Comparison of ENCODE assay signal across 17 mouse cellular contexts in genomic region chr11:117892199-117892598, GRCm38 (mm10). TPM values are rescaled to one million over a fixed set of nuclear protein-coding genes. Genes with fewer than 3 reads are reported as not detected.
A peak's percentile ranks its signal among the peaks of the same experiment; 100 is the strongest.
DNase-seq lines count a peak whose midpoint lies in the region; ATAC-seq lines count a peak whose summit lies in the region.
"Had no signal": no experiment of that assay in that cellular context is flagged by ENCODE, and none has a peak within 500 bp of the region (broad histone marks: within the 10 kb centered on the region; RNA-seq: fewer than 3 reads in every experiment).

No protein-coding gene starts in this region.

- DNase-seq in adrenal gland, postnatal 14 days: peak; percentile 42
- DNase-seq in adrenal gland, postnatal 4 days (ENCODE audit: low spot score in 2 of 2): no peak
- peak; percentile 41 to 43 for DNase-seq in spleen, postnatal 36 days (ENCODE audit: low spot score in 2 of 2)
- no peak for DNase-seq in spleen, adult 12 weeks (ENCODE audit: low spot score)
- peak; percentile 84 for DNase-seq in thymus, postnatal 4 days
- no peak for DNase-seq in adipocyte (ENCODE audit: low spot score)
- no peak for DNase-seq in kidney, adult 9 months
- DNase-seq: cerebellum, adult 11 months had no signal

- peak; percentile 94 for ATAC-seq in inflammation-experienced regulatory T-cells, adult 6 months
- ATAC-seq: forebrain, embryonic 14.5 days; intestine, postnatal 0 days had no signal

RNA-seq across cellular contexts. Expression of gene Tha1, which starts 18.9 kb away (rescaled TPM):
- 11.5 and 12.3 TPM in 2 replicates for total RNA-seq in adrenal gland, postnatal 14 days (2021)
- 10 to 100 TPM; 15.1 to 15.6 TPM for total RNA-seq in adrenal gland, postnatal 4 days (2021)
- polyA plus RNA-seq in inflammation-experienced regulatory T-cells, adult 6 months (2017; shearing (Covaris generic)): 10 to 100 TPM in 1 of 3 experiments, 1 to 10 TPM in 2; 8.5 to 12.7 (median 9.3) TPM

RNA-seq across cellular contexts. Expression of gene Tmem235, which starts 31.6 kb away (rescaled TPM):
- total RNA-seq in adrenal gland, postnatal 14 days (2021): not detected in 2 replicates
- total RNA-seq in adrenal gland, postnatal 4 days (2021): not detected
- polyA plus RNA-seq in inflammation-experienced regulatory T-cells, adult 6 months (2017; shearing (Covaris generic)): not detected
- total RNA-seq: gastrocnemius, adult 8-10 months had no signal
- polyA plus RNA-seq: embryonic facial prominence, embryonic 14.5 days; forebrain, embryonic 14.5 days; heart, embryonic 10.5 days; hindbrain, embryonic 11.5 days; intestine, postnatal 0 days; limb, embryonic 12.5 days; lung, embryonic 15.5 days had no signal

RNA-seq across cellular contexts. Expression of gene Birc5, which starts 43.1 kb away (rescaled TPM):
- 17.8 and 22.6 TPM in 2 replicates for total RNA-seq in adrenal gland, postnatal 14 days (2021)
- total RNA-seq in adrenal gland, postnatal 4 days (2021): 10 to 100 TPM; 43.4 to 43.8 TPM
- polyA plus RNA-seq in inflammation-experienced regulatory T-cells, adult 6 months (2017; shearing (Covaris generic)): 100 to 1,000 TPM in 1 of 3 experiments, 10 to 100 TPM in 2; 16.8 to 256 (median 23.6) TPM

Comparison
In these comparisons a context has a peak if more than half of its experiments do, and no peak if none do; other contexts are left out.
1. DNase-seq: peak in adrenal gland, postnatal 14 days (single experiment), spleen, postnatal 36 days (2 of 2) and thymus, postnatal 4 days (single experiment); none in adrenal gland, postnatal 4 days (0 of 2), spleen, adult 12 weeks (single experiment), adipocyte (single experiment) and kidney, adult 9 months (single experiment).